Mouse (Mus musculus): ENCODE results near the gene Nhp2.

- no peak for TF ChIP-seq POLR2A (IDR thresholded peaks at IDR 0.05; ENCODE audit: control insufficient read depth in 1 of 2, insufficient read depth in 1 of 2, low read depth in 1 of 2, low read length in 2 of 2, poor library complexity in 1 of 2)
- TF ChIP-seq EP300 (IDR thresholded peaks at IDR 0.05; ENCODE audit: low read depth in 1 of 2, low read length in 2 of 2): no peak
- TF ChIP-seq KAT2A (conservative IDR thresholded peaks at IDR 0.05; ENCODE audit: low read depth, low read length): no peak
- no peak for TF ChIP-seq HCFC1 (IDR thresholded peaks at IDR 0.05; ENCODE audit: low read depth, low read length)
- no peak for TF ChIP-seq JUND (IDR thresholded peaks at IDR 0.05; ENCODE audit: low read depth, low read length)
- no peak for TF ChIP-seq ZC3H11A (IDR thresholded peaks at IDR 0.05; ENCODE audit: low read depth, low read length)
- TF ChIP-seq CHD2 (IDR thresholded peaks at IDR 0.05; ENCODE audit: low read length): no peak
- no peak for TF ChIP-seq TAL1 (IDR thresholded peaks at IDR 0.05; ENCODE audit: low read length)
- TF ChIP-seq POLR2AphosphoS5 (IDR thresholded peaks at IDR 0.05; ENCODE audit: borderline replicate concordance, low read depth, low read length): no peak
- TF ChIP-seq MXI1 (IDR thresholded peaks at IDR 0.05; ENCODE audit: low read depth, low read length): no peak
- TF ChIP-seq RAD21 (IDR thresholded peaks at IDR 0.05; ENCODE audit: low read depth, low read length): no peak
Measured at GRCm38 (mm10) chr11:51662632-51663031, 43.1 kb downstream of the Nhp2 start.

Data from MEL (cell line).